Mouse (Mus musculus): ENCODE measurements around the gene Rps2. TPM values are rescaled to one million over a fixed set of nuclear protein-coding genes. Genes with fewer than 3 reads are reported as not detected.

Gene Rps2
- polyA plus RNA-seq, 1 experiment from 2014 or later, result 1,258 TPM

GRCm38 (mm10) chr17:24689251-24690081 lies 28.4 kb upstream of the Rps2 start, which contains the start of gene Syngr3:
TSS of gene Syngr3 (minus strand) at chr17:24689955.
- Histone ChIP-seq H3K27ac (peak within 1 kb of the TSS; percentile 22; the same call in 1 of the 2 replicates), H3K4me3 (peak within 1 kb of the TSS; percentile 67), H3K36me3 (peaks cover 23% of the 10 kb centered on the region), H3K9me3 (no peaks in the 10 kb centered on the region), H3K4me1 (peaks cover 29% of the 10 kb centered on the region), H3K27me3 (ENCODE audit: insufficient read depth, poor library complexity, severe bottlenecking) (peaks cover 73% of the 10 kb centered on the region)
- no peak for DNase-seq (ENCODE audit: low spot score)
- WGBS, result under 1% methylated on average over 53 of the region's 55 CpGs

DNA sequence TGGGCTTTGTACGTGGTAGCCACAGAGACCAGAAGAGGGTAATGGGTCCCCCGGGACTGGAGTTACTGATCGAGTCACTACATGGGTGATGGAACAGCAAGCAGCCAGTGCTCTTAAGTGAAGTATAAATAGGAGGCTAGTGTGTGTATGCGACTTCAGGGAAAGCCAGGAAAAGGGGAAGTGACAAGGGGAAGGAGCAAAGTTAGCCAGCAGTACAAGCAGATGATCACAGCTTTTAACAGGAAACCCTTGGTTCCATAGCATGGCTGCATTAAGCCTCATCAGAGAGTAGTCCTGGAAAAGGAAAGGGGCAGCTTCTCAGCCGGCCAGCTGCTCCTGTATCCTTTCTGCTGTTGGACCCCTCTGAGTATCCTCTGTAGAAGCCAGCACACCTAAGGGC lies 25.5 kb upstream of the Rps2 start:
- Histone ChIP-seq H3K27me3 (ENCODE audit: insufficient read depth, poor library complexity, severe bottlenecking) (peaks cover 53% of the 10 kb centered on the region), H3K4me1 (peaks cover 34% of the 10 kb centered on the region), H3K9me3 (no peaks in the 10 kb centered on the region), H3K4me3 (no peak overlapping the region), H3K27ac (no peak overlapping the region), H3K36me3 (peaks cover 23% of the 10 kb centered on the region)
- no peak for DNase-seq (ENCODE audit: low spot score)
- 90% methylated on average over 5 of the region's 5 CpGs for WGBS

DNA sequence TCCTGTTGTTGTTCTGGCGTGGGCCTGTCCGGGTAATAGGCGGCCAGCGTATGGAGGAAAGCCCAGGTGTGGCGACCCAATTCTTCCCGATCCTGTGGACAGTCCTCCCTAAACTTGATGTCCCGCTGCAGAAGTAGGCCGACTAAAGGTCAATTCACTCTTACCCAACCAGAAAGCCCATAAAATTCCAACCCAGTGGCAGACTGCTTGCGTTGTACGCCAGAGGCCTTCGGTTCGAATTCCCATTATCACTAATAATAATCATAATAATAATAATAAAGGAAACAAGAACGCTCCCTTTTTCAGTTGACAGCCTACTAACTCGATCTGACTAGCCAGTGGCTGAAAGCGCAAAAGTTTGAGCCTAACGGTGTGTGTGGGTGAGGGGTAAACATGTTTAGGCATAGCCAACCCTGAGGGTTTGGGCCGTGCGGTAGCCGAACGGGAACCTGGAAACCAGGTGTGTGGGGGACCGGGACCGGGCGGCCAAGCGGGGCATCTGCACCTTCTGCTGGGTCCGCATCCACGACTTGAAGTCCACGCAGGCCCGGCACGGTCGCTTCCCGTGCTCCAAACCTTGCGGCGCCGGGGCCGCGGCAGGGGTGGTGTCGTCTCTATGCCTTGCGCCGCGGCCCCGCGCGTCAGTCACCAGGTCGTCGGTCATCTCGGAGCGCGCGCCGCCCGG lies 22.4 kb upstream of the Rps2 start:
- Histone ChIP-seq H3K27ac (peak overlapping the region; percentile 93), H3K27me3 (ENCODE audit: insufficient read depth, poor library complexity, severe bottlenecking) (peaks cover 29% of the 10 kb centered on the region), H3K36me3 (peaks cover 35% of the 10 kb centered on the region), H3K4me1 (peaks cover 20% of the 10 kb centered on the region), H3K9me3 (no peaks in the 10 kb centered on the region), H3K4me3 (peak overlapping the region; percentile 91)
- DNase-seq (ENCODE audit: low spot score), result no peak
- WGBS, result 7% methylated on average over 44 of the region's 51 CpGs

DNA sequence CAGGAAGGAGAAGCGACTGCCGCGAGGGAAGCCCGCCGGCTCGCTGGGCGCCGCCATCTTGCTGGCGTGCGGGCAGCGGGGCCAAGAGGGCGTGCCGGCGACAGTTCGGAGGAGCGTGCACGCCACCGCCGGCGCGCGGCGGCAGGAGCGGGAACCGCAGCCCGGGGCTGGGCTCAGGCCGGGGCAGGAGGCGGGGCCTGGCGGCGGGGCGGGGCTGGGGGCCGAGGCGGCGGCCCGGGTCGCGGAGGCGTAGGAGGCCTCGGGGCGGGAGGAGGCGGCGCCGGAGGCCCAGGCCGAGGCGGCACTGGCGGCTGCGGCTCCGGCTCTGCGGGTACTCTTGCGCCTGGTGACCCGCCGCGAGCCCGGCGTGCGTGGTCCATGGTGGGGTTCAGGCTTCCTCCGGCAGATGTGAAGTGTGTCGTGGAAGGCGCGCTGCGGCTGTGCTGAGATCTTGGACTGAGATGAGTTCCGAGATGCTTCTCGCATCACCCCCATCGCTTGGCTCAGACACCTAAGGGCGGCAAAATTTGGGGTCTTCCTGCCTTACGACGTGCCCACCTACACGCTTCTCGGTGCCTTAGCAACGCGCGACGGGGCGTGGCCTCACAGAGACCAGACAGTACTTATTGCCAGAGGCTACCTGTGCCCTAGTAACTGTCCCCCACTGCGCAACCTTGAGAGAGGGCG lies 21.8 kb upstream of the Rps2 start, which contains the start of the genes Gfer and Noxo1:
Gene Gfer (minus strand): TSS at position 146 of the 687 bp plus-strand sequence.
Gene Noxo1 (plus strand): TSS at position 224 of the 687 bp plus-strand sequence.
- H3K4me3 ChIP-seq, result peak within 1 kb of the TSS; percentile 91
- no peaks in the 10 kb centered on the region for H3K9me3 ChIP-seq
- peaks cover 23% of the 10 kb centered on the region; the same call in 1 of the 2 replicates for H3K27me3 ChIP-seq (ENCODE audit: insufficient read depth, poor library complexity, severe bottlenecking)
- DNase-seq (ENCODE audit: low spot score), result peak; percentile 91
- H3K36me3 ChIP-seq, result peaks cover 42% of the 10 kb centered on the region
- 1% methylated on average over 76 of the region's 76 CpGs for WGBS
- peak within 1 kb of the TSS; percentile 93 for H3K27ac ChIP-seq
- peaks cover 20% of the 10 kb centered on the region for H3K4me1 ChIP-seq

DNA sequence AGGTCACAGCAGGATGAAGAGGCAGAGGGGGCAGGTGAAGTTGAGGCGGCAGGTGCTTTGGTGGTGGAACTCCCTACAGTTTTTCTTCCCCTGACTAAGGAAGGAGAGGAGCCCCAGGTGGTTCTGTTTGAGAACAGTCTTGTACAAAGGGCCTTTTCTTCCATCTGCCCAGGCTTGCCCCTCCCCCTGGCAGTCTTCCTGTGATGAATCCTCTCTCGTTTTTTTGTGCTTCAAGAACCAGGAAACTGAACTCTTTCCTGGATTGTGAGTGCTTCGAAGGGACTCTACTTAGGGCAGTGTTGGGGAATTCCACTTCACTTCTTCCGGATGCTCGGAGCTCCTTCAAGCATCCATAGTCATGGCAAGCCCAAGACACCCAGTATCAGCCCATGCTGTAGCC lies 19.9 kb upstream of the Rps2 start:
- Histone ChIP-seq H3K27ac (no peak overlapping the region), H3K4me1 (peaks cover 20% of the 10 kb centered on the region), H3K4me3 (no peak overlapping the region), H3K9me3 (no peaks in the 10 kb centered on the region), H3K27me3 (ENCODE audit: insufficient read depth, poor library complexity, severe bottlenecking) (0 out of 2 replicates have a peak, but pooled peaks cover 9% of the 10 kb centered on the region), H3K36me3 (peaks cover 48% of the 10 kb centered on the region)
- WGBS, result 26% methylated on average over 5 of the region's 5 CpGs
- no peak for DNase-seq (ENCODE audit: low spot score)

DNA sequence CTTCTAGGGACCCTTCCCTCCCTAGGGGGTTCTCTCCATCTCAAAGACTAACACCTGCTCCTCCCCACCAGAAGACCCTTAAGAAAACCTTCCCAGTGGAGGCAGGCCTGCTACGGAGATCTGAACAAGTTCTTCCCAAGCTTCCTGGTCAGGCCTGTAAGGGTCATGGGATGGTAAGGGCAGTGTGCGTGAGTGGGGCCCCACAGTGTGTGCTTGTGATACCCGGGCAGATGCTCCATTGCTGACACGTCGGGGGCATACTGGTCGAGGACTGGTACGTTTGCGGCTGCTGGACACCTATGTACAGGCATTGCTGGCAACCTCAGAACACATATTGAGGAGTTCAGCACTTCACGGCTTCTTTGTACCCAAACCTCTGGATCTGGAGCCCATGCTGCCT lies 19.2 kb upstream of the Rps2 start:
- Histone ChIP-seq H3K4me1 (peaks cover 20% of the 10 kb centered on the region), H3K27me3 (ENCODE audit: insufficient read depth, poor library complexity, severe bottlenecking) (0 out of 2 replicates have a peak, but pooled peaks cover 7% of the 10 kb centered on the region), H3K27ac (no peak overlapping the region), H3K36me3 (peaks cover 45% of the 10 kb centered on the region), H3K9me3 (no peaks in the 10 kb centered on the region), H3K4me3 (no peak overlapping the region)
- no peak for DNase-seq (ENCODE audit: low spot score)
- WGBS, result 70% methylated on average over 9 of the region's 9 CpGs

- Histone ChIP-seq H3K4me1 (peaks cover 20% of the 10 kb centered on the region), H3K9me3 (no peaks in the 10 kb centered on the region), H3K36me3 (peaks cover 47% of the 10 kb centered on the region), H3K27ac (no peak overlapping the region), H3K4me3 (no peak overlapping the region), H3K27me3 (ENCODE audit: insufficient read depth, poor library complexity, severe bottlenecking) (0 out of 2 replicates have a peak, but pooled peaks cover 7% of the 10 kb centered on the region)
- DNase-seq (ENCODE audit: low spot score), result no peak
- 89% methylated on average over 2 of the region's 2 CpGs for WGBS
These were observed 18.4 kb upstream of the Rps2 start for GRCm38 (mm10) chr17:24699473-24699872.

DNA sequence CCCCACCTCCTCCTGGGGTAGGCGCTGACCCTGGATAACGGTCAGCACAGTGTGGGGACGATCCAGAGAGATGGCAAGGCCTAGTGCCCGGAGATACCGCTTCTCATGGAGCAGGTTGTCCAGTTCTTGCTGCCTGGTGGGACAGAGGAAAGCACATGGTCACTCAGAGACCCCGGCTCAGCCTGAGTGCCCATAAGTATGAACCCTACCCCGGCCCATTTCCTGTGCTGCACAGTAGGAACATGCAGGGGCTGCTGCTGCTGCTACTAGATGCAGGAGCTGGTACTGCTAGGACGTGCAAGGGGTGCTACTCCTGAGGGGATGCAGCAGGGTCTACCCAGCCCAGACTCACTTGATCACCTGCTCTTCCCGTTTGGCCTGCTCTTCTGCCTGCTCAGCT lies 16.7 kb upstream of the Rps2 start:
- Histone ChIP-seq H3K9me3 (no peaks in the 10 kb centered on the region), H3K27me3 (ENCODE audit: insufficient read depth, poor library complexity, severe bottlenecking) (0 out of 2 replicates have a peak, but pooled peaks cover 7% of the 10 kb centered on the region), H3K36me3 (peaks cover 58% of the 10 kb centered on the region), H3K4me3 (no peak overlapping the region), H3K4me1 (peaks cover 16% of the 10 kb centered on the region), H3K27ac (no peak overlapping the region)
- 87% methylated on average over 9 of the region's 9 CpGs for WGBS
- DNase-seq (ENCODE audit: low spot score), result no peak

DNA sequence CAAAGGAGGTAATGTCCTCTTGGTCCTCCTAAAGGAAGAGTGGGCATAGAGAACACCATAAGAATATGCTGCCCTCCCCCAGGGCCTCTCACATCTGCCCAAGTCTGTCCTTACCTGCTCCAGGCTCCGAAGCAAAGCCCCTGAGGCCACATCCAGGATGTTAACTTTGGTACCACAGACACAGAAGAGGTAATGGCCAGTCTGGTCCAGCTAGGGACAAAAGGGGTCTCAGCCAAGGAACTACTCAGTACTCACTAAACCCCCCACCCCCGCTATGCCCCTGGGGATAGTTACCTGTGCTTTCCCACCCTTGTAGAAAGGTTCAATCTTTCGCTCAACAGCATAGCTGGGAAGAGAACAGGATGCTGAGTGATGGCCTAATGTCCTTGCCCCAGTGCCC lies 12.1 kb upstream of the Rps2 start:
- no peak for DNase-seq (ENCODE audit: low spot score)
- H3K9me3 ChIP-seq, result no peaks in the 10 kb centered on the region
- H3K27me3 ChIP-seq (ENCODE audit: insufficient read depth, poor library complexity, severe bottlenecking), result no peaks in the 10 kb centered on the region
- no peak overlapping the region for H3K27ac ChIP-seq
- no peak overlapping the region; the same call in 1 of the 2 replicates for H3K4me3 ChIP-seq
- H3K4me1 ChIP-seq, result peaks cover 13% of the 10 kb centered on the region
- WGBS, result 93% methylated on average over 3 of the region's 3 CpGs
- peaks cover 43% of the 10 kb centered on the region for H3K36me3 ChIP-seq

DNA sequence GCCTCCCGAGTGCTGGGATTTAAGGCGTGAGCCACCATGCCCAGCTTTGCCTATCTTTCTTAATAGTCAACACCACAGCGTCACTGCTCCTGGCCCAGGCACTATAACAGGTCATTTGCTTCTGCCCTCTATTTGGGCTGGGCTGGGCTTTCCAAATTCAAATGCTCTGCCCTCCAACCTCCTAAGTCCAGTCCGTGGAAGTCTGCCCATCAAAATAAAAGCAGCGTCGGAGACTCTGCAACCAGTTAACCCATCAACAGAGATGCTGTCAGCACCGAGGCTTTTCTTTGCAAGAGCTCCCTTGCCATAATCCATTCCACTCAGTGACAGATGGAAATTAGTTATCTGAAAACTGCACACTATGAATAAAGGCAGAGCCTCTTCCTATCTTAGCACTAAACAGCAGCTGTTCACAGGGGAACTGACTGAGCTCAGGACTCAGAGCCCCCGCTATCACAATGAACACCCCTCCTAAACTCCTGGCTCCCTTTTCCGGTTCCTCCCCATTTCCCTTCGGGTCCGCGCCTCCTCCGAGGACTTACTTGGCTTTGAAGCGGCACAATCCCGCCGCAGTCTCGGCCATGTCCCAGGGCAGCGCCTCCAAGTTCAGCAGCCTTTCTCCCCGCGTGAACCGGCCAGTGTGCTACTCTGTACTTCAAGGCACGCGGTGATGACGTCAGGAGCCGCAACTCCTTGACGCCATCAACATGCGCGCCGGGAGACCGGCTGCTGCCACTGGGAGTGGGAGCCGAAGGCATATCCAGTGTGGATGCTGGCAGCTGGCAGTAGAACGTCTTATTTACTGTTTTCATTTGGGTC lies 10.7 kb upstream of the Rps2 start, which contains the start of gene Tbl3:
Gene Tbl3 (minus strand): TSS at position 679 of the 819 bp plus-strand sequence.
- 3% methylated on average over 32 of the region's 32 CpGs for whole genome bisulfite sequencing
- Histone ChIP-seq H3K9me3 (no peaks in the 10 kb centered on the region), H3K4me1 (peaks cover 13% of the 10 kb centered on the region), H3K36me3 (peaks cover 29% of the 10 kb centered on the region), H3K27ac (peak within 1 kb of the TSS; percentile 87), H3K27me3 (ENCODE audit: insufficient read depth, poor library complexity, severe bottlenecking) (no peaks in the 10 kb centered on the region), H3K4me3 (peak within 1 kb of the TSS; percentile 72)
- peak; percentile 95 for DNase-seq (ENCODE audit: low spot score)

DNA sequence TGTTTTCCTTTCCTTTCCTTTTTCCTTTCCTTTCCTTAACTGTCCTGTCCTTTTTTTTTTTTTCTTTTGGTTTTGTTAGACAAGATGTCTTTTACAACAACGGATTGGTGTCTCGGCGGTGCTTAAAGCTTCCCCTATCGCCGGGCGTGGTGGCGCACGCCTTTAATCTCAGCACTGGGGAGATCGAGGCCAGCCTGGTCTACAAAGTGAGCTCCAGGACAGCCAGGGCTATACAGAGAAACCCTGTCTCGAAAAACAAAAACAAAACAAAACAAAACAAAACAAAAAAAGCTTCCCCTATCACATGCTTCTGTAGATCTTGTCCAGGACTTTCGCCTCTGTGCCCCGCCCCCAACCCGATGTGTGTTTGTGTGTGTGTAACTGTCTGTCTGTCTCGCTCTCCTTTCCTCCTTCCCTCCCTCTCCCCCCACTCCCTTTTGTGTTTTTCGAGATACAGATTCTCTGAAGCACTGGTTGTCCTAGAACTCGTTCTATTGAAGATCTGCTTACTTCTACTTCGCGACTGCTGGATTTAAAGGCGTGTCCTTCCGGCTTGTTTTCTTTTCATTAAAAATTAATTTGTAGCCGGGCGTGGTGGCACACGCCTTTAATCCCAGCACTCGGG lies 10.0 kb upstream of the Rps2 start:
- Histone ChIP-seq H3K9me3 (no peaks in the 10 kb centered on the region), H3K4me3 (peak overlapping the region; percentile 72), H3K36me3 (peaks cover 22% of the 10 kb centered on the region), H3K4me1 (peaks cover 13% of the 10 kb centered on the region), H3K27ac (peak overlapping the region; percentile 87), H3K27me3 (ENCODE audit: insufficient read depth, poor library complexity, severe bottlenecking) (no peaks in the 10 kb centered on the region)
- 8% methylated on average over 24 of the region's 24 CpGs for WGBS
- no peak for DNase-seq (ENCODE audit: low spot score)
